Mouse (Mus musculus) gastrocnemius, postnatal 14 days (tissue): ENCODE data around the gene Crabp2. TPM values are rescaled to one million over a fixed set of nuclear protein-coding genes. Genes with fewer than 3 reads are reported as not detected.

ENCODE experiments used
- DNase-seq: peaks from one replicate; pipeline ENCODE4 v3.0.0; 2021; ENCODE audit warnings: mixed read lengths
- intact Hi-C: fragments of 180-260 bp; cut with DNase I; formaldehyde crosslinking; loops from one replicate; pipeline ENCODE4 v1.15.1; 2025; ENCODE audit warnings: low total_unique reads
- total RNA-seq, 2 experiments: library from RNA; stranded (reverse); gene quantifications; 2 replicates each; pipeline ENCODE4 v1.2.3; 2021

Crabp2 gene
- total RNA-seq, 2 experiments from 2014 or later = 0.31 to 0.33 TPM

DNA sequence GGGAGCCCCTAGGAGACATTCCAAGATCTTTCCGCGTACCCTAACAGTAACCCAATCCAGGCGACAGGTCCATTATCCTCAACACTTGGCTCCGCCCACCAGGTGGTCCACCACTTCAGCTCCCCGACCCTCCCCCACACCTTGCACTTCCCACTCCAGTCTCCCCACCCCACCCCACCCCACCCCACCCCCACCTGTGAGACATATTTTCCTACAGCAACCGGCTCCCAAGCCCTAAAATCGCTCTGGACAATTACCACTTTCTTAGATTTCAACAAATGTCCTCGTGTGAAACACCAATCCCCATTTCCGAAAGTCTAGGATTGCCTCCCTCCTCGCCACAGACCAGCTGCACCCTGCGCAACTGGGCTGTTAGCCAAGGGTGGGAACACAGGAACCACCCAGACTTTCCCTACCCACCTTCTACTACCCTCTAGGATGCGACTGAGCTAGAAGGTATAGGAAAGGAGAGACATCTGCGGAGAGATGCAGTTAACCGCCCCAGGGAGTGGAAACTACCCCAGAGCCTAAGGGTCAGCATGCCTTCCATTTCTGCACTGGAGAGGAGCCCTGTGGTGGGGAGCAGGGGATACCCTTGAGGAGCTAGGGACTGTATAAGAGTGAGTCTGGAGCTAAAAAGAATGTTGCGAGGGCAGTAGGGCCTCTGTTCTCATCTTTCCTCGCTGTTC is 944 bp downstream of the Crabp2 start:
- intact Hi-C loops = loop anchor here (10.0 kb wide), 1 partner anchor 105 kb away; the partner anchor contains the start of gene Naxe
- no peak for DNase-seq

- no peak for DNase-seq
- intact Hi-C loops = loop anchor here (10.0 kb wide), 1 partner anchor 105 kb away; the partner anchor contains the start of gene Naxe
Observed at GRCm38 (mm10) chr3:87949955-87950515, 1.6 kb downstream of the Crabp2 start.

DNA sequence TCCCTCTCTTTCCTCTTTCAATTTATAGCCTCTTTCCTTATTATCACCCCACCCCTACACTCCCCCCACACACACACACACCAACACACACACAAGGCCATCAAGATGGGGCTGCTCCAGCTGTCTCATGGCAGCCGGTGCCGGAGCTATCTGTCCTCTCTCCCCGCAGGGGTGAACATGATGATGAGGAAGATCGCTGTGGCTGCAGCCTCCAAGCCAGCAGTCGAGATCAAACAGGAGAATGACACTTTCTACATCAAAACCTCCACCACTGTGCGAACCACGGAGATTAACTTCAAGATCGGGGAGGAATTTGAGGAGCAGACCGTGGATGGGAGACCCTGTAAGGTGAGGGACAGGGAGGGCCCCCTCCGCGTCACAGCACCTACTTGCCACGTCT is 3.5 kb downstream of the Crabp2 start:
- no peak for DNase-seq
- intact Hi-C loops = no loop called here

GRCm38 (mm10) chr3:87952440-87952839 is 4.0 kb downstream of the Crabp2 start:
- DNase-seq = no peak
- intact Hi-C loops = no loop called here

- no peak for DNase-seq
- intact Hi-C loops = no loop called here
Observed at GRCm38 (mm10) chr3:87958056-87958455, 9.6 kb downstream of the Crabp2 start.

GRCm38 (mm10) chr3:87958476-87958875 is 10.0 kb downstream of the Crabp2 start:
- DNase-seq = no peak
- intact Hi-C loops = no loop called here

DNA sequence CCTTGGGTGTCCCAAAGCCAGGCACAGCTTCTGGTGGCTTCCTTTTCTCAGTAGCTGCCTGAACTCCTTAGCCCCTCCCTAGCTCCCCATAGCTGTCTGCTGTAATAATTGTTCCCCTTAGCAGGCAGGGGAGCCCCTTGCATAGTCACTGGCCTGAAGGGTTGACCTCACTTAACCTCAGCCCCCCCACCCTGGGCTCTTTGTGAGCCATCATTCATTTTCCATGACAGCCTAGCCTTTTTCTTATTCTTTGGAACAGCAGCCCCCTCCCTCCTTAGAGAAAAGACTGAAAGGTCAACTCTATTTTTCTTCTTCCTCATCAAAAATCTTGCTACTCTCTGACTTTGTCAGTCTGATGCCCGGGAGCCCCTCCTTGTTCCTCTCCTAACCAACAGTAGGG is 10.5 kb downstream of the Crabp2 start:
- intact Hi-C loops = no loop called here
- no peak for DNase-seq

- DNase-seq = no peak
- intact Hi-C loops = no loop called here
Observed at GRCm38 (mm10) chr3:87959371-87959770, 10.9 kb downstream of the Crabp2 start.

- DNase-seq = no peak
- intact Hi-C loops = loop anchor here (2.0 kb wide), 1 partner anchor 23 kb away; no protein-coding TSS in a partner anchor
Observed at GRCm38 (mm10) chr3:87960191-87960585, 11.7 kb downstream of the Crabp2 start.

- intact Hi-C loops = loop anchor here (2.0 kb wide), 1 partner anchor 24 kb away; no protein-coding TSS in a partner anchor
Observed at GRCm38 (mm10) chr3:87960586-87961191, 12.2 kb downstream of the Crabp2 start.

GRCm38 (mm10) chr3:87970184-87970938 is 21.9 kb downstream of the Crabp2 start:
- no peak for DNase-seq
- intact Hi-C loops = loop anchor here (2.0 kb wide), 1 partner anchor 14 kb away; no protein-coding TSS in a partner anchor

More at GRCm38 (mm10) chr3:87960586-87961191, 12.2 kb downstream of the Crabp2 start:
- peak; percentile 93 for DNase-seq

DNA sequence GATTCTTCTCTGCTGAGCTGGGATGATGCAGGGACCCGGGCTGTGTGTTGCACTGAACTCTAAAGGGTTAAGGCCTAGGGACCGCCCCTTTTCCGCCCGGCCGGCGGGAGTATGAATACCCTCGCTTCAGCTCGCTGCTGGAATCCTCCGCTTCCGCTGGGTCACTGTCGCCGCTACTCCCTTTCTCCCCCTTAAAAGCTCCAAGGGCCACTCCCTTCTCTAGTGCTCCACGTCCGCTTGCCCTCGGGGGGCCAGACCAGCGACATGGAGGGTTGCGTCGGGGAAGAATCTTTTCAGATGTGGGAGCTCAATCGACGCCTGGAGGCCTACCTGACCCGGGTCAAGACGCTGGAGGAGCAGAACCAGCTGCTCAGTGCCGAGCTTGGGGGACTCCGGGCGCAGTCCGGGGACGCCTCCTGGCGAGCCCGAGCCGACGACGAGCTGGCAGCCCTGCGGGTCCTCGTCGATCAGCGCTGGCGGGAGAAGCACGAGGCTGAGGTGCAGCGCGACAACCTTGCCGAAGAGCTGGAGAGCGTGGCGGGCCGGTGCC is 22.5 kb downstream of the Crabp2 start, which contains the start of gene Nes:
Gene Nes, plus strand, starts transcription at position 140 of the 550 bp plus-strand sequence.
- intact Hi-C loops = loop anchor here (2.0 kb wide), 1 partner anchor 14 kb away; no protein-coding TSS in a partner anchor
- peak; percentile 69 for DNase-seq

DNA sequence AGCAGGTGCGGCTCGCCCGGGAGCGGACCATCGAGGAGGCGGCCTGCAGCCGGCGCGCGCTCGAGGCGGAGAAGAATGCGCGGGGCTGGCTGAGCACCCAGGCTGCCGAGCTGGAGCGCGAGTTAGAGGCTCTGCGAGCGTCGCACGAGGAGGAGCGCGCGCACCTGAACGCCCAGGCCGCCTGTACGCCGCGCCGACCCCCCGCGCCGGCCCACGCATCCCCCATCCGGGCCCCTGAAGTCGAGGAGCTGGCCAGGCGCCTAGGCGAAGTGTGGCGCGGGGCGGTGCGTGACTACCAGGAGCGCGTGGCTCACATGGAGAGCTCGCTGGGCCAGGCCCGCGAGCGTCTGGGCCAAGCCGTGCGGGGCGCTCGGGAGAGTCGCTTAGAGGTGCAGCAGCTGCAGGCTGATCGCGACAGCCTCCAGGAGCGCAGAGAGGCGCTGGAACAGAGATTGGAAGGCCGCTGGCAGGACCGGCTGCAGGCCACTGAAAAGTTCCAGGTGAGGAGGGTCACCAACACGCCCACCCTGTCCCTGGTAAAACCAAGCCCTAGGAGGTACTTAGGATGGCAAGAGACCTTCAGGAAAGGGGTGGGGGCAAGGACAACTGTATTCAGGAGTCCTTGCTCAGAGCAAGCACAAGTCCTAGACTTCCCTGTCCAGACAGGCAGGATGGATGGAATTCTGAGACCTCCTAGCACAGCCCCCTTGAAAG is 23.2 kb downstream of the Crabp2 start:
- no peak for DNase-seq
- intact Hi-C loops = loop anchor here (2.0 kb wide), 1 partner anchor 13 kb away; no protein-coding TSS in a partner anchor

DNA sequence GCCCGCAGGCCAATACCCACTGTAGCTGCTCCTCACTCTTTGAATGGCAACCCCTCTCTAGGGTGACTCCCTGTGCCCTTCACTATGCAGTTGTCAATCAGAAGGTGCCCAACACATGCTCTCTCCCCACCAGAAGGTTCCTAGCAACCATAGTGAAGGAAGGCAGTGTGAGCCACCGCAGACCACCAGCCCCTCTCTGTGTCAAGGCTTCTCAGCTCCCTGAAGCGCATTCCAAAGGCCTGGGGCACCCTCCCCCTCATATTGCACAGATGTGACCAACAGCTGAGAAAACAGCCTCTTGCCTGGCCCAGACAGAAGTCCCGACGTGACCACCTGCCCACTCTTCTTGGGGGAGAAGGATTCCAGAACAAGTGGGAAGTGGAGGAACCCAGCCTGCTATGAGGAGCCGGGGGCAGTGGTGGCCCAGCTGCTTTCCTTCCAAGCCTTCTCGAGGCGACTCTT is 23.8 kb downstream of the Crabp2 start:
- DNase-seq = no peak
- intact Hi-C loops = no loop called here

GRCm38 (mm10) chr3:87972776-87973175 is 24.3 kb downstream of the Crabp2 start:
- DNase-seq = no peak
- intact Hi-C loops = no loop called here

DNA sequence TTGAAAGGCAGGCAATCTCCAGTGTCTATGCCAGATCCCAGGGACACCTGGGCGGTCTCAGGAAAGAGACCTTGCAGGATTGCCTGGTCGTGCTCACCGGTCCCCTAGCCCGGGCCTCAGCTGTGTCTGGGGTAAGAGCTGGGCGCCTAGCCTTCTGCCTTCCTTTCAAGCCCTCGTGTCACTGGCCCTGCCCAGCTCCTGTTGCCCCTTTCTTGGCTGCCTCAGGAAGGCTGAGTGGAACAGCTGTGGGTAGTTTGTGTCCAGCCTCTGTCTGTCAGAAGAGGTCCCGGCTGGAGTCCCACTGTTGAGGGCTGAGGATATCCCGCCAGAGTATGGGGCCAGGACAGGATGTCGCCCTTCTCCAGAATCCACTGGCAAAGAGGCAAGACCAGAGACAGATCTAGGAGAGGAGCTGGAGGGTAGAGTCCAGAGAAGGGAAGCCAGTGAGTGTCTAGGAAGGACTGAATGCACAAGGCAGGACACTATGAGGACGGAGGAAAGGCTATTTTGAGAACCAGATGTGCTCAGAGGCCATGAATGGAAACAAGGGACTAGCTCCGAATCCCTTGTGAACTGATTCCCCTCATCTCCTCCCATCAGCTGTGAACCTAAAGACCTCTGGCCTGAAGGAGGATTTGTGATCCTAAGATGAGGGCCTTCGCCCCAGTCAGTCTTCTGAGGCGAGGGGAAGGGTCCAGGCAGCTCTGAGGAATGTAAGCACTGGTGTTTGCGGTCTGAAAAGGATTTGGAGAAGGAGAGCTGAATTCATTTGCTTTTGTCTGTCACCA is 25.3 kb downstream of the Crabp2 start:
- no peak for DNase-seq
- intact Hi-C loops = no loop called here

- intact Hi-C loops = no loop called here
- DNase-seq = no peak
Observed at GRCm38 (mm10) chr3:87974381-87974987, 26.0 kb downstream of the Crabp2 start.

DNA sequence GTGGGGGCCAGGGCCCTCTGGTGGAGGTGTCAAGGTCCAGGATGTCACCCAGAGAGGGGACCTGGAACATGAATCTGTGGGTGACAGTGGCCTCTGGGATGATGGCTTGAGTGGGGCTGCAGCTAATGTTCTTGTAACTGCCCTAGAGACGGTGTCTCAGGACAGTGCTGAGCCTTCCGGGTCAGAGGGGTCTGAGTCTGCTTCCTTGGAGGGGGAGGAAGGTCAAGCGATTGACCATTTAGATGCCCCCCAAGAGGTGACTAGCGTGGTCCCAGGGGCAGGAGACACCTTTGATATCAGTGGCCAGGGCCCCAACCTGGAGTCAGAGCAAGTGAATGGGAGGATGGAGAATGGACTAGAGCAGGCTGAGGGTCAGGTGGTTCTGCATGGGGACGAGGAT is 31.0 kb downstream of the Crabp2 start:
- intact Hi-C loops = no loop called here
- DNase-seq = no peak
